Mouse (Mus musculus) cerebellum, postnatal 36 days (tissue): ENCODE data around the gene Ints6l.
A peak's percentile ranks its signal among the peaks of the same experiment; 100 is the strongest.

Experiments used
- DNase-seq, 2 experiments: peaks; one replicate each; pipeline ENCODE4 v3.0.0; 2021 to 2022; ENCODE audit warnings: mixed read lengths in 2 of 2

Ints6l gene

GRCm38 (mm10) chrX:56531266-56531665, 76.6 kb downstream of the Ints6l start:
- peak; percentile 63 to 68 for DNase-seq

GRCm38 (mm10) chrX:56537162-56537561, 82.5 kb downstream of the Ints6l start:
- peak; percentile 9 to 16 for DNase-seq

DNA sequence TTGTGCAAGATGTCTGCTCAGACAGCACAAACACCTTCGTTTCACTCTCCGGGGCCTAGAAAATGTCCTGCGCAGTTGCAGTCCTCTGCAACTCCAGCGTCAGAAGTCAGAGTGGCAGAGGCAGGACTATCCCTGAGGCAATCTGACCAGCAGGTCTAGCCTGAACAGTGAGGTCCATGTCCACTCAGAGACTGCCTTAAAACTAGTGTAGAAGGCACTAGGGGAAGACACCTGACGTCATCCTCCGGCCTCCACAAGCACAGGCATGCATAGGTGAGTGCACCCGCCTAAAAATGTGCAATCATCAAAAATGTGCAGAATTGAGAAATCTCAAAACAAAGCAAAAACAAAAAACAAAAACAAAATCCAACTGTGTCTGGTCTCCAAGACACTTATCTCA, 94.8 kb downstream of the Ints6l start, which contains the start of gene Gm648:
Gene Gm648 (minus strand): TSS at position 101 of the 400 bp plus-strand sequence.
- no peak for DNase-seq

DNA sequence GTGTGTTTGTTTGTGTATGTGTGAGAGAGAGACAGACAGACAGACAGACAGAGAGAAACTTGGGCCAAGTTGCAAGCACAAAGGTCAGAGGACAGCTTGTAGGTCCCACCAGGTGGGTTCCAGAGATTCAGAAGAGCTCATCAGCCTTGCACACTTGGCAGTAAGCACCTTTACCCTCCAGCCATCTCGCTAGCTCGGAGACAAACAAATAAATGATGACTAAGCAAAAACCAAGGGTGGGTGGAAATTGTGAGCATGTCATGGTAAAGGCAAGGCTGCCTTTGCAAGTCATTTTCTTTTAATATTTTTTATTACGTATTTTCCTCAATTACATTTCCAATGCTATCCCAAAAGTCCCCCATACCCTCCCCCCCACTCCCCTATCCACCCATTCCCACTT, 98.9 kb downstream of the Ints6l start:
- no peak for DNase-seq
